Mouse (Mus musculus) liver, embryonic 14.5 days (tissue): Measurements from ENCODE around the gene Tnfsf8.

Experiments used
- CTCF ChIP-seq: IDR thresholded peaks from 2 replicates; pipeline ENCODE4 v1.5.1; 2016; ENCODE audit warnings: antibody characterized with exemption, low read depth, control low read depth
- EP300 ChIP-seq: IDR thresholded peaks from 2 replicates; pipeline ENCODE4 v1.6.1; 2016; ENCODE audit warnings: antibody characterized with exemption, low read depth

DNA sequence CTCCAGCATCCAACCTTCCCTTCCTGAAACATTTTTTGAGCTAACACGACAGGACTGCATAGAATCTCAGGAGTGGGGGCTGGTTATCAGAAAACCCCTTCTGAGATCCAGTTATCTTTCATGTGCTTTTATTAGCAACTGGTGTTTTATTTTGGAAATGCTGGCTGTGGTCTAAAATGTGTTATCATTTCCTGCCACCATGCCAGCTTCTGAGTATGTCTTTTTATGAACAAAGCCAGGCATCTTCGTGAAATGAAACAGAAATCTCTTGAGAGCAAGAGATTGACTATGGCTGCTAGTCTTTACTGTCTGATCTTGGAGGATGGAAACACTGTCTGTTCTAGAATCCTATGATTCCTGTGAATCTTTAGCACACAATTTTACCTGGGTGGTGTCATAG is 25.0 kb upstream of the Tnfsf8 start:
- TF ChIP-seq CTCF = no peak
- no peak for TF ChIP-seq EP300
